Mouse (Mus musculus): Measurements from ENCODE around the gene Sohlh2. TPM values are rescaled to one million over a fixed set of nuclear protein-coding genes. Genes with fewer than 3 reads are reported as not detected.
A peak's percentile ranks its signal among the peaks of the same experiment; 100 is the strongest.

Gene Sohlh2
- polyA plus RNA-seq, 1 experiment from 2014 or later = not detected

- ATAC-seq (ENCODE audit: low FRiP score, low read depth) = no peak
- Histone ChIP-seq H3K9me3 (no peaks in the 10 kb centered on the region), H3K4me2 (replicated peaks) (no peak overlapping the region), H3K27me3 (no peaks in the 10 kb centered on the region), H3K4me1 (peaks cover 13% of the 10 kb centered on the region; the same call in 1 of the 2 replicates), H3K9ac (replicated peaks) (no peak overlapping the region), H3K4me3 (no peak overlapping the region), H3K27ac (replicated peaks) (no peak overlapping the region), H3K36me3 (no peaks in the 10 kb centered on the region)
- 21% methylated on average over 2 of the region's 2 CpGs for WGBS
Measured at GRCm38 (mm10) chr3:55212254-55212653, 30.4 kb downstream of the Sohlh2 start.

- Histone ChIP-seq H3K9me3 (no peaks in the 10 kb centered on the region), H3K4me3 (no peak overlapping the region), H3K27me3 (no peaks in the 10 kb centered on the region), H3K9ac (replicated peaks) (no peak overlapping the region), H3K4me2 (replicated peaks) (no peak overlapping the region), H3K4me1 (peaks cover 13% of the 10 kb centered on the region; the same call in 1 of the 2 replicates), H3K27ac (replicated peaks) (no peak overlapping the region), H3K36me3 (no peaks in the 10 kb centered on the region)
- ATAC-seq (ENCODE audit: low FRiP score, low read depth) = no peak
- WGBS = 54% methylated on average over 4 of the region's 4 CpGs
Measured at GRCm38 (mm10) chr3:55213785-55214184, 32.0 kb downstream of the Sohlh2 start.

GRCm38 (mm10) chr3:55214413-55214812, 32.6 kb downstream of the Sohlh2 start:
- no peaks in the 10 kb centered on the region for H3K36me3 ChIP-seq
- no peak for ATAC-seq (ENCODE audit: low FRiP score, low read depth)
- H3K9ac ChIP-seq (replicated peaks) = no peak overlapping the region
- no peaks in the 10 kb centered on the region for H3K9me3 ChIP-seq
- H3K4me3 ChIP-seq = no peak overlapping the region
- 68% methylated on average over 6 of the region's 6 CpGs for whole genome bisulfite sequencing
- H3K27me3 ChIP-seq = no peaks in the 10 kb centered on the region
- peaks cover 13% of the 10 kb centered on the region; the same call in 1 of the 2 replicates for H3K4me1 ChIP-seq
- no peak overlapping the region for H3K27ac ChIP-seq (replicated peaks)
- H3K4me2 ChIP-seq (replicated peaks) = no peak overlapping the region

- WGBS = 93% methylated on average over 2 of the region's 2 CpGs
Measured at GRCm38 (mm10) chr3:55222502-55222901, 40.7 kb downstream of the Sohlh2 start.

GRCm38 (mm10) chr3:55223862-55224261, 42.0 kb downstream of the Sohlh2 start:
- H3K27me3 ChIP-seq = no peaks in the 10 kb centered on the region
- peaks cover 13% of the 10 kb centered on the region for H3K4me1 ChIP-seq
- whole genome bisulfite sequencing = 77% methylated on average over 3 of the region's 3 CpGs
- H3K36me3 ChIP-seq = no peaks in the 10 kb centered on the region
- H3K4me3 ChIP-seq = no peak overlapping the region
- 0 out of 2 replicates have a peak, but pooled peaks cover 2% of the 10 kb centered on the region for H3K9me3 ChIP-seq
- no peak overlapping the region for H3K27ac ChIP-seq (replicated peaks)
- H3K9ac ChIP-seq (replicated peaks) = no peak overlapping the region
- H3K4me2 ChIP-seq (replicated peaks) = no peak overlapping the region
- no peak for ATAC-seq (ENCODE audit: low FRiP score, low read depth)

More at GRCm38 (mm10) chr3:55222502-55222901, 40.7 kb downstream of the Sohlh2 start:
- H3K27me3 ChIP-seq = no peaks in the 10 kb centered on the region
- no peak overlapping the region for H3K9ac ChIP-seq (replicated peaks)
- H3K4me2 ChIP-seq (replicated peaks) = no peak overlapping the region
- H3K9me3 ChIP-seq = 0 out of 2 replicates have a peak, but pooled peaks cover 2% of the 10 kb centered on the region
- no peak for ATAC-seq (ENCODE audit: low FRiP score, low read depth)
- H3K36me3 ChIP-seq = no peaks in the 10 kb centered on the region
- H3K4me1 ChIP-seq = peaks cover 13% of the 10 kb centered on the region
- no peak overlapping the region for H3K27ac ChIP-seq (replicated peaks)
- no peak overlapping the region for H3K4me3 ChIP-seq

GRCm38 (mm10) chr3:55226501-55227213, 44.8 kb downstream of the Sohlh2 start:
- no peaks in the 10 kb centered on the region for H3K27me3 ChIP-seq
- no peak overlapping the region for H3K9ac ChIP-seq (replicated peaks)
- H3K4me2 ChIP-seq (replicated peaks) = peak overlapping the region; percentile 44
- peak overlapping the region; percentile 35; the same call in 1 of the 2 replicates for H3K27ac ChIP-seq (replicated peaks)
- 0 out of 2 replicates have a peak overlapping the region, but pooled peaks have one; percentile 14 for H3K4me3 ChIP-seq
- ATAC-seq (ENCODE audit: low FRiP score, low read depth) = peak; percentile 89
- H3K4me1 ChIP-seq = peaks cover 13% of the 10 kb centered on the region
- no peaks in the 10 kb centered on the region for H3K36me3 ChIP-seq
- 13% methylated on average over 18 of the region's 18 CpGs for WGBS
- H3K9me3 ChIP-seq = no peaks in the 10 kb centered on the region

- peak; percentile 35; the same call in 1 of the 2 replicates for ATAC-seq (ENCODE audit: low FRiP score, low read depth)
- H3K4me2 ChIP-seq (replicated peaks) = peak overlapping the region; percentile 44
Measured at GRCm38 (mm10) chr3:55227214-55227581, 45.4 kb downstream of the Sohlh2 start.

GRCm38 (mm10) chr3:55241730-55242421, 60.0 kb downstream of the Sohlh2 start, which contains the start of gene Dclk1:
Gene Dclk1, plus strand, starts transcription at chr3:55242364.
- no peak; the same call in 1 of the 2 replicates for ATAC-seq (ENCODE audit: low FRiP score, low read depth)
- peaks cover under 1% of the 10 kb centered on the region; the same call in 1 of the 2 replicates for H3K36me3 ChIP-seq
- WGBS = 33% methylated on average over 10 of the region's 10 CpGs

More at GRCm38 (mm10) chr3:55227214-55227581, 45.4 kb downstream of the Sohlh2 start:
- no peak overlapping the region for H3K9ac ChIP-seq (replicated peaks)
- H3K9me3 ChIP-seq = no peaks in the 10 kb centered on the region
- 0 out of 2 replicates have a peak overlapping the region, but pooled peaks have one; percentile 14 for H3K4me3 ChIP-seq
- peaks cover 13% of the 10 kb centered on the region for H3K4me1 ChIP-seq
- WGBS = 16% methylated on average over 4 of the region's 4 CpGs
- no peaks in the 10 kb centered on the region for H3K27me3 ChIP-seq
- H3K27ac ChIP-seq (replicated peaks) = no peak overlapping the region
- no peaks in the 10 kb centered on the region for H3K36me3 ChIP-seq

GRCm38 (mm10) chr3:55242422-55243055, 60.7 kb downstream of the Sohlh2 start:
- no peaks in the 10 kb centered on the region for H3K9me3 ChIP-seq
- peak; percentile 97 for ATAC-seq (ENCODE audit: low FRiP score, low read depth)
- peak overlapping the region; percentile 98 for H3K27ac ChIP-seq (replicated peaks)
- peak overlapping the region; percentile 97 for H3K9ac ChIP-seq (replicated peaks)
- peak overlapping the region; percentile 73 for H3K4me2 ChIP-seq (replicated peaks)
- under 1% methylated on average over 45 of the region's 45 CpGs for WGBS
- 0 out of 2 replicates have a peak, but pooled peaks cover 4% of the 10 kb centered on the region for H3K27me3 ChIP-seq
- H3K4me1 ChIP-seq = peaks cover 19% of the 10 kb centered on the region
- H3K4me3 ChIP-seq = peak overlapping the region; percentile 80
- peaks cover 7% of the 10 kb centered on the region for H3K36me3 ChIP-seq

More at GRCm38 (mm10) chr3:55241730-55242421, 60.0 kb downstream of the Sohlh2 start, which contains the start of gene Dclk1:
- Histone ChIP-seq H3K4me2 (replicated peaks) (peak within 1 kb of the TSS; percentile 73), H3K9ac (replicated peaks) (peak within 1 kb of the TSS; percentile 97), H3K9me3 (no peaks in the 10 kb centered on the region), H3K27me3 (0 out of 2 replicates have a peak, but pooled peaks cover 4% of the 10 kb centered on the region), H3K27ac (replicated peaks) (peak within 1 kb of the TSS; percentile 98), H3K4me1 (peaks cover 19% of the 10 kb centered on the region), H3K4me3 (peak within 1 kb of the TSS; percentile 80)

GRCm38 (mm10) chr3:55243056-55243471, 61.2 kb downstream of the Sohlh2 start:
- Histone ChIP-seq H3K4me3 (peak overlapping the region; percentile 80), H3K27ac (replicated peaks) (peak overlapping the region; percentile 98), H3K4me1 (peaks cover 19% of the 10 kb centered on the region), H3K36me3 (peaks cover 12% of the 10 kb centered on the region), H3K4me2 (replicated peaks) (peak overlapping the region; percentile 73), H3K27me3 (0 out of 2 replicates have a peak, but pooled peaks cover 4% of the 10 kb centered on the region), H3K9me3 (no peaks in the 10 kb centered on the region), H3K9ac (replicated peaks) (peak overlapping the region; percentile 97)
- WGBS = under 1% methylated on average over 8 of the region's 8 CpGs
- peak; percentile 67 for ATAC-seq (ENCODE audit: low FRiP score, low read depth)

GRCm38 (mm10) chr3:55244087-55244486, 62.3 kb downstream of the Sohlh2 start:
- WGBS = 64% methylated on average over 6 of the region's 6 CpGs
- ATAC-seq (ENCODE audit: low FRiP score, low read depth) = no peak
- Histone ChIP-seq H3K27ac (replicated peaks) (no peak overlapping the region), H3K4me1 (peaks cover 19% of the 10 kb centered on the region), H3K4me3 (peak overlapping the region; percentile 80), H3K36me3 (peaks cover 22% of the 10 kb centered on the region), H3K4me2 (replicated peaks) (peak overlapping the region; percentile 73), H3K9me3 (no peaks in the 10 kb centered on the region), H3K27me3 (0 out of 2 replicates have a peak, but pooled peaks cover 4% of the 10 kb centered on the region), H3K9ac (replicated peaks) (peak overlapping the region; percentile 97; the same call in 1 of the 2 replicates)

Data from midbrain, embryonic 12.5 days (tissue).